Mouse (Mus musculus) erythroblast, adult 5-6 weeks (primary cell): ENCODE measurements around the gene Enoph1. TPM values are rescaled to one million over a fixed set of nuclear protein-coding genes. Genes with fewer than 3 reads are reported as not detected.

Experiments used
- total RNA-seq, 2 experiments: library from RNA; stranded (forward) in 1 of 2; stranded (reverse) in 1 of 2; fragments of 150-400 nt in 1 of 2; fragments of 200-764, 138-1000 nt in 1 of 2; gene quantifications; 2 replicates each; pipeline versions ENCODE4 v1.2.3 to v1.2.4; 2015 to 2017; ENCODE audit warnings: low replicate concordance in 2 of 2

Enoph1 gene
- total RNA-seq, 2 experiments from 2014 or later: 7.2 to 11.5 TPM

Other genes with a start within 250 kb of the Enoph1 start
- not detected in 2 replicates for gene Vamp9, start 133.7 kb upstream of the Enoph1 start, total RNA-seq (2015; ENCODE audit: low replicate concordance)
- gene Vamp9, start 133.7 kb upstream of the Enoph1 start, total RNA-seq (2017; ENCODE audit: low replicate concordance): not detected in 2 replicates
- gene Hnrnpd, start 61.0 kb upstream of the Enoph1 start, total RNA-seq (2015; ENCODE audit: low replicate concordance): 107 and 120 TPM in 2 replicates
- 56.6 and 94.7 TPM in 2 replicates for gene Hnrnpd, start 61.0 kb upstream of the Enoph1 start, total RNA-seq (2017; ENCODE audit: low replicate concordance)
- gene 4930524J08Rik, start 60.9 kb upstream of the Enoph1 start, total RNA-seq (2015; ENCODE audit: low replicate concordance): 2.5 TPM in 1 of 2 replicates, not detected in the other
- 1.4 TPM in 1 of 2 replicates, not detected in the other for gene 4930524J08Rik, start 60.9 kb upstream of the Enoph1 start, total RNA-seq (2017; ENCODE audit: low replicate concordance)
- gene Hnrnpdl, start 321 bp upstream of the Enoph1 start, total RNA-seq (2015; ENCODE audit: low replicate concordance): 78.4 and 82.3 TPM in 2 replicates
- 106 and 110 TPM in 2 replicates for gene Hnrnpdl, start 321 bp upstream of the Enoph1 start, total RNA-seq (2017; ENCODE audit: low replicate concordance)
- gene Tmem150c, start 119.8 kb downstream of the Enoph1 start, total RNA-seq (2015; ENCODE audit: low replicate concordance): 0.42 TPM in 1 of 2 replicates, not detected in the other
- gene Tmem150c, start 119.8 kb downstream of the Enoph1 start, total RNA-seq (2017; ENCODE audit: low replicate concordance): 0.28 TPM in 1 of 2 replicates, not detected in the other